Comparison of ENCODE assay signal across 16 mouse cellular contexts in genomic region chr19:4044109-4044508, GRCm38 (mm10). TPM values are rescaled to one million over a fixed set of nuclear protein-coding genes. Genes with fewer than 3 reads are reported as not detected.
"Had no signal": no experiment of that assay in that cellular context is flagged by ENCODE, and none has a peak within 500 bp of the region (broad histone marks: within the 10 kb centered on the region; RNA-seq: fewer than 3 reads in every experiment).

No protein-coding gene starts in this region.

RNA-seq across cellular contexts. Expression of gene Gstp3, which starts 15.3 kb away (rescaled TPM):
- polyA plus RNA-seq: heart, postnatal 0 days; hindbrain, embryonic 11.5 days; hindbrain, embryonic 13.5 days; hindbrain, embryonic 15.5 days; hindbrain, postnatal 0 days; limb, embryonic 10.5 days; limb, embryonic 12.5 days had no signal

RNA-seq across cellular contexts. Expression of gene Cabp2, which starts 37.3 kb away (rescaled TPM):
- polyA plus RNA-seq: gonadal fat pad, adult 2 months; heart, adult 2 months; heart, embryonic 11.5 days; heart, embryonic 13.5 days; heart, embryonic 15.5 days; heart, postnatal 0 days; hindbrain, embryonic 11.5 days; hindbrain, embryonic 13.5 days; hindbrain, embryonic 15.5 days; hindbrain, postnatal 0 days; inflammation-experienced regulatory T-cells, adult 6 months; intestine, postnatal 0 days; kidney, embryonic 14.5 days; limb, embryonic 10.5 days; limb, embryonic 12.5 days; limb, embryonic 14.5 days had no signal
